Mouse (Mus musculus) layer of hippocampus, adult 2 months (tissue): ENCODE data around the gene Vps29. TPM values are rescaled to one million over a fixed set of nuclear protein-coding genes. Genes with fewer than 3 reads are reported as not detected.

Experiments used
- DNase-seq, 2 experiments: peaks; one replicate each; pipeline ENCODE4 v3.0.0; 2022; ENCODE audit warnings: low spot score in 2 of 2
- H3K27ac ChIP-seq: fragments of 200-600 bp; 2 replicates; pipeline ENCODE4 v1.8.1; 2022
- H3K4me3 ChIP-seq: fragments of 200-600 bp; 2 replicates; pipeline ENCODE4 v1.8.1; 2022; ENCODE audit warnings: mild to moderate bottlenecking
- CTCF ChIP-seq: fragments of 200-600 bp; conservative IDR thresholded peaks from 2 replicates; pipeline ENCODE4 v1.8.1; 2022; ENCODE audit warnings: antibody characterized with exemption, mild to moderate bottlenecking, moderate library complexity
- total RNA-seq, 2 experiments: library from RNA; stranded (reverse); gene quantifications; 2 replicates each; pipeline ENCODE4 v1.2.3; 2021

Vps29 gene
- total RNA-seq, 2 experiments from 2014 or later = 173 to 186 TPM

- H3K27ac ChIP-seq = peak overlapping the region; percentile 78
- no peak overlapping the region for H3K4me3 ChIP-seq
- no peak for TF ChIP-seq CTCF
- DNase-seq = no peak
Observed at GRCm38 (mm10) chr5:122319474-122320204, 34.5 kb upstream of the Vps29 start.

GRCm38 (mm10) chr5:122320205-122320781 lies 33.9 kb upstream of the Vps29 start:
- TF ChIP-seq CTCF = no peak
- H3K4me3 ChIP-seq = no peak overlapping the region
- DNase-seq = no peak
- H3K27ac ChIP-seq = peak overlapping the region; percentile 78

GRCm38 (mm10) chr5:122323523-122323922 lies 30.6 kb upstream of the Vps29 start:
- no peak for DNase-seq
- H3K4me3 ChIP-seq = no peak overlapping the region
- TF ChIP-seq CTCF = no peak
- no peak overlapping the region for H3K27ac ChIP-seq

- H3K4me3 ChIP-seq = peak overlapping the region; percentile 8; the same call in 1 of the 2 replicates
- H3K27ac ChIP-seq = peak overlapping the region; percentile 88
Observed at GRCm38 (mm10) chr5:122324608-122325431, 29.3 kb upstream of the Vps29 start.

GRCm38 (mm10) chr5:122325477-122325876 lies 28.7 kb upstream of the Vps29 start:
- Histone ChIP-seq H3K4me3 (no peak overlapping the region; the same call in 1 of the 2 replicates), H3K27ac (peak overlapping the region; percentile 88)
- no peak for DNase-seq
- TF ChIP-seq CTCF = no peak

More at GRCm38 (mm10) chr5:122324608-122325431, 29.3 kb upstream of the Vps29 start:
- DNase-seq = peak; percentile 65 to 81
- peak; percentile 50 for TF ChIP-seq CTCF

- no peak for DNase-seq
- TF ChIP-seq CTCF = no peak
- Histone ChIP-seq H3K27ac (peak overlapping the region; percentile 36), H3K4me3 (no peak overlapping the region)
Observed at GRCm38 (mm10) chr5:122327283-122327682, 26.9 kb upstream of the Vps29 start.

- H3K27ac ChIP-seq = no peak overlapping the region
- no peak for TF ChIP-seq CTCF
- H3K4me3 ChIP-seq = no peak overlapping the region
- no peak for DNase-seq
Observed at GRCm38 (mm10) chr5:122330269-122330668, 23.9 kb upstream of the Vps29 start.

- H3K27ac ChIP-seq = no peak overlapping the region
- no peak for DNase-seq
- no peak for TF ChIP-seq CTCF
- no peak overlapping the region for H3K4me3 ChIP-seq
Observed at GRCm38 (mm10) chr5:122334682-122335081, 19.5 kb upstream of the Vps29 start.

GRCm38 (mm10) chr5:122336554-122337294 lies 17.4 kb upstream of the Vps29 start:
- TF ChIP-seq CTCF = no peak
- Histone ChIP-seq H3K4me3 (no peak overlapping the region), H3K27ac (no peak overlapping the region)
- DNase-seq = no peak

GRCm38 (mm10) chr5:122342874-122343273 lies 11.3 kb upstream of the Vps29 start:
- TF ChIP-seq CTCF = no peak
- no peak overlapping the region for H3K4me3 ChIP-seq
- H3K27ac ChIP-seq = no peak overlapping the region
- no peak for DNase-seq

GRCm38 (mm10) chr5:122343768-122344167 lies 10.4 kb upstream of the Vps29 start:
- DNase-seq = no peak
- TF ChIP-seq CTCF = no peak
- H3K27ac ChIP-seq = no peak overlapping the region
- H3K4me3 ChIP-seq = no peak overlapping the region

GRCm38 (mm10) chr5:122344260-122344659 lies 9.9 kb upstream of the Vps29 start:
- DNase-seq = peak; percentile 58 to 82
- TF ChIP-seq CTCF = peak; percentile 93
- Histone ChIP-seq H3K27ac (no peak overlapping the region), H3K4me3 (no peak overlapping the region)
